Mouse (Mus musculus): ENCODE results near the gene Tceanc2. TPM values are rescaled to one million over a fixed set of nuclear protein-coding genes. Genes with fewer than 3 reads are reported as not detected.

Gene Tceanc2
- polyA plus RNA-seq (2017; shearing (Covaris generic)), result 22.7 TPM

GRCm38 (mm10) chr4:107178830-107179490 lies at the start of gene Tceanc2:
Gene Tceanc2, minus strand, starts transcription at chr4:107179116.

GRCm38 (mm10) chr4:107208880-107209279 lies 30.0 kb upstream of the Tceanc2 start, which contains the start of gene Ldlrad1:
Gene Ldlrad1, plus strand, starts transcription at chr4:107209180.

GRCm38 (mm10) chr4:107178182-107178829 lies 610 bp downstream of the Tceanc2 start, which contains the start of gene Tmem59:
Gene Tmem59, plus strand, starts transcription at chr4:107178399.

GRCm38 (mm10) chr4:107096841-107097373 lies 82.0 kb downstream of the Tceanc2 start, which contains the start of gene Cdcp2:
Gene Cdcp2, plus strand, starts transcription at chr4:107096891.

Other genes starting within 250 kb of the Tceanc2 start
- 78.4 TPM for gene Mrpl37, start 112.2 kb downstream of the Tceanc2 start, polyA plus RNA-seq (2017; shearing (Covaris generic))
- 11.6 TPM for gene Cyb5rl, start 112.1 kb downstream of the Tceanc2 start, polyA plus RNA-seq (2017; shearing (Covaris generic))
- not detected for gene Cdcp2, start 82.2 kb downstream of the Tceanc2 start, polyA plus RNA-seq (2017; shearing (Covaris generic))
- gene Tmem59, start 717 bp downstream of the Tceanc2 start, polyA plus RNA-seq (2017; shearing (Covaris generic)), result 458 TPM
- not detected for gene Ldlrad1, start 30.1 kb upstream of the Tceanc2 start, polyA plus RNA-seq (2017; shearing (Covaris generic))
- 38.1 TPM for gene Lrrc42, start 74.4 kb upstream of the Tceanc2 start, polyA plus RNA-seq (2017; shearing (Covaris generic))
- gene Hspb11, start 74.5 kb upstream of the Tceanc2 start, polyA plus RNA-seq (2017; shearing (Covaris generic)), result 26.8 TPM
- not detected for gene Dio1, start 128.1 kb upstream of the Tceanc2 start, polyA plus RNA-seq (2017; shearing (Covaris generic))
- 118 TPM for gene Yipf1, start 135.2 kb upstream of the Tceanc2 start, polyA plus RNA-seq (2017; shearing (Covaris generic))
- 7.0 TPM for gene Ndc1, start 188.7 kb upstream of the Tceanc2 start, polyA plus RNA-seq (2017; shearing (Covaris generic))